Mouse (Mus musculus) central nervous system, embryonic 11.5 days (tissue): ENCODE measurements around the gene Tigd4. TPM values are rescaled to one million over a fixed set of nuclear protein-coding genes. Genes with fewer than 3 reads are reported as not detected.

Experiments
- polyA plus RNA-seq: library from polyadenylated mRNA; depleted of rRNA; stranded (reverse); fragments of >200 nt; gene quantifications from 2 replicates; pipeline ENCODE4 v1.2.3, GENCODE M21; 2012; rRNA removed

Tigd4 gene
- polyA plus RNA-seq: 0.06 and 0.10 TPM in 2 replicates

DNA sequence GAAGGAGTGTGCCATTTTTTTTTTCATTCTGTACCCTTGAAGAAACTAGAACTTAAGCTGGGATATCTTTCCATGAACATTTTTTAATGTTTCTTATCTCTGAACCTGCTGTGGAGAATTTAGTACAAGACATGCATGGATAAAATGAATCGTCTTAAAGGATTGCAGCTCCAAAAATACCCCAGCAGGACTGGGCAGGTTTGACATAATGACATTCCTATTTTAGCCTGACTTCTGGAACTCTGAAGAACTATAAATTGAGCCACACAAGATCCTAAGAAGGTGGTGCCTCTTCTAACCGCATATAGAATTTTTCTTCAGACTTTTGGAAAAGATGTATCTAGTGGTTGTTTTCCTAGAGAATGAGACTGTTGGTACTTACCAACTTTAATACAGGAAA is at the start of gene Tigd4:
Gene Tigd4, plus strand, starts transcription at position 301 of the 400 bp plus-strand sequence.

GRCm38 (mm10) chr3:84582023-84582912 is 11.1 kb upstream of the Tigd4 start, which contains the start of gene Arfip1:
Gene Arfip1 (minus strand): TSS chr3:84582625.

Other genes starting within 250 kb of the Tigd4 start
- gene Fhdc1, start 113.1 kb upstream of the Tigd4 start, polyA plus RNA-seq: 1.8 and 2.6 TPM in 2 replicates
- 22.7 and 26.3 TPM in 2 replicates for gene Arfip1, start 10.9 kb upstream of the Tigd4 start, polyA plus RNA-seq
- 0.30 and 0.36 TPM in 2 replicates for gene Tmem154, start 72.6 kb downstream of the Tigd4 start, polyA plus RNA-seq
- gene Fbxw7, start 221.7 kb downstream of the Tigd4 start, polyA plus RNA-seq: 17.3 and 22.1 TPM in 2 replicates